ENCODE assay signal across 14 mouse cellular contexts in genomic region chr10:40054455-40054854, GRCm38 (mm10). TPM values are rescaled to one million over a fixed set of nuclear protein-coding genes. Genes with fewer than 3 reads are reported as not detected.
"Had no signal": no experiment of that assay in that cellular context is flagged by ENCODE, and none has a peak within 500 bp of the region (broad histone marks: within the 10 kb centered on the region; RNA-seq: fewer than 3 reads in every experiment).

No protein-coding gene starts in this region.

- H3K4me3 ChIP-seq: limb, embryonic 13.5 days; midbrain, embryonic 12.5 days; neural tube, embryonic 13.5 days; stomach, embryonic 15.5 days had no signal

- H3K27ac ChIP-seq: hindbrain, embryonic 14.5 days; limb, embryonic 13.5 days; liver, embryonic 14.5 days; midbrain, embryonic 12.5 days; neural tube, embryonic 13.5 days; stomach, embryonic 15.5 days had no signal

- ATAC-seq: midbrain, embryonic 16.5 days had no signal

- H3K4me1 ChIP-seq: midbrain, embryonic 12.5 days; neural tube, embryonic 13.5 days; stomach, embryonic 15.5 days had no signal

- DNase-seq: kidney, adult 11 months; kidney, postnatal 36 days; left cerebral cortex, postnatal 4 days; lung, adult 18-20 months; right cerebral cortex, postnatal 4 days; thymus, postnatal 36 days had no signal

- H3K27me3 ChIP-seq: limb, embryonic 13.5 days; midbrain, embryonic 12.5 days; neural tube, embryonic 13.5 days; stomach, embryonic 15.5 days had no signal

- H3K36me3 ChIP-seq: limb, embryonic 13.5 days; midbrain, embryonic 12.5 days; neural tube, embryonic 13.5 days; stomach, embryonic 15.5 days had no signal

RNA-seq across cellular contexts. Expression of gene Mfsd4b1, which starts 29.4 kb away (rescaled TPM):
- total RNA-seq: megakaryocyte-erythroid progenitor cell, adult 5-6 weeks had no signal
- polyA plus RNA-seq: midbrain, embryonic 12.5 days had no signal
